Mouse (Mus musculus) B cell, adult 2 months (primary cell): ENCODE measurements around the gene Schip1.

Experiments
- DNase-seq, 2 experiments: peaks; one replicate each; pipeline ENCODE4 v3.0.0; 2022

The Schip1 gene

DNA sequence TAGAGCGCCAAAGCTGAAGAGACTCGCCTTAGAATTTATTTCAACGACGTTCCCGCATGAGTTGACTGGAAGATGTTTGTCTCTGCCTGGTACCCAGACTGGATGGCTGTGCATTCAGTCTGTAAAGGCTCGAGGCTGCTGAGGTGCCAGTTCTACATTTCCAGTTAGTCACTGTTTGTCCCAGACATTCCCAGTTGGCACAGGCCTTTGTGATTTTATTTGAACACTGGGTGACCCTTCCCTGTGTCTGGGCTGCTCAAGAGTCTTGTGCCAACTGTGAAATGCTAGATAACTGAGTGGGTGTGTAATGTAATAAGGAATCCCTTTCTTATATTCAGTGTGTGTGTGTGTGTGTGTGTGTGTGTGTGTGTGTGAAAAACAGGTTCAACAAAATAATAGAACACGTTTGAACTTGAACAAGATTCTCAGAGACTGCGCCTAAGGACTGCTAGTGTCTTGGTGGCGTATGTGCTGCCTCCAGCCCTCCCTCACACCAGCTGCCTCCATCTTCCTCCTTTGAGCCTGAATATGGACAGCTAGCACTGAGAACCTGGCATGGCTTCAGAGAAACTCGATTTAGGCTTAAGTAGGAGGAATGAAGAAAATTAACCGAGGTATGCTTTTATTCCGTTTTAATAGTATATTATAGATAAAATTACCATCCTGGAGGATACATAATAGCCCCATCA is 451.9 kb downstream of the Schip1 start:
- DNase-seq, result no peak

- no peak for DNase-seq
Observed at GRCm38 (mm10) chr3:68517236-68517635, 452.6 kb downstream of the Schip1 start.

DNA sequence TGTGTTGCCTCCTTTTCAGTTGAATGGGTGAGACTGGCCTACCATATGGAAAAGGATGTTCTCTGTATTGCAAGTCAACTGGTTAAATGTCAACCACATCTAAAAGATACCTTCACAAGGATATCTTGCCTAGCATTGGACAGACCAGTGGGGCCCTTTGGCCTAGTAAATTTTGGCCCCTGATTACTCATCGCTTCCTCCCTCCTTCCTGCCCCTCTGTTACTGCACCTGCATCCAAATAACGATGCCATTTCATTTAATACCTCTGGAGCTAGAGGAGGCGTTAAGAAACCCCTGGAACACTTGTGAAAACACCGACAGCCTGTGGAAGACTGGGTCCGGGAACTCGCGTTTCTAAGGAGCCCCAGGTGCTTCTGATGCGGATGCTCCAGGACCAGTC is 453.4 kb downstream of the Schip1 start:
- no peak for DNase-seq

GRCm38 (mm10) chr3:68518586-68518985 is 454.0 kb downstream of the Schip1 start:
- no peak for DNase-seq

DNA sequence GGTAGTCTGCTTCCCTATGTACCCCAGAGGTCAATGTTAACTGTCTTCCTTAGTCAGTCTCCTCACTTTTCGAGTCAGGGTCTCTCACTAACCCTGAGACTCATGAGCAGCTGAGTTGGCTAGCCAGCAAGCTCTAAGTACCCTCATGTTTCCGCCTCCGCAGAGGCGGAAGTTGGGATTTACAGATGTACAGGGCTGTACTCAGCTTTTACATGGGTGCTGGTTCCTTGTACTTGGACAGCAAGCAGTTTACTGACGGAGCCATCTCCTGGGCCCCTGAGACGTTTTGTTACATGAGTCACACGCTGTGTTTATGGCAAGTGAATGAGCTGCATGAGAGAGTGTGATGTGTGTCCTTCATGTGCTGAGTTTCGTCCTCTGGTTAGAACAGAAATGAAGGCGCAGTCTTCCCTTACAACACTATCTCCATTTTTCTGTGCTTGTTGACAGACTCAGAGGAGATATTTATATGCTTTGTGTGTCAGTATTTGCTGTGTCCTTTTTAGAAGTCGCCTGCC is 460.8 kb downstream of the Schip1 start:
- DNase-seq, result no peak

- DNase-seq, result no peak
Observed at GRCm38 (mm10) chr3:68526416-68526815, 461.8 kb downstream of the Schip1 start.

GRCm38 (mm10) chr3:68527182-68527581 is 462.6 kb downstream of the Schip1 start:
- DNase-seq, result no peak

- no peak for DNase-seq
Observed at GRCm38 (mm10) chr3:68531908-68532307, 467.3 kb downstream of the Schip1 start.

- DNase-seq, result no peak
Observed at GRCm38 (mm10) chr3:68534571-68535051, 470.0 kb downstream of the Schip1 start.

DNA sequence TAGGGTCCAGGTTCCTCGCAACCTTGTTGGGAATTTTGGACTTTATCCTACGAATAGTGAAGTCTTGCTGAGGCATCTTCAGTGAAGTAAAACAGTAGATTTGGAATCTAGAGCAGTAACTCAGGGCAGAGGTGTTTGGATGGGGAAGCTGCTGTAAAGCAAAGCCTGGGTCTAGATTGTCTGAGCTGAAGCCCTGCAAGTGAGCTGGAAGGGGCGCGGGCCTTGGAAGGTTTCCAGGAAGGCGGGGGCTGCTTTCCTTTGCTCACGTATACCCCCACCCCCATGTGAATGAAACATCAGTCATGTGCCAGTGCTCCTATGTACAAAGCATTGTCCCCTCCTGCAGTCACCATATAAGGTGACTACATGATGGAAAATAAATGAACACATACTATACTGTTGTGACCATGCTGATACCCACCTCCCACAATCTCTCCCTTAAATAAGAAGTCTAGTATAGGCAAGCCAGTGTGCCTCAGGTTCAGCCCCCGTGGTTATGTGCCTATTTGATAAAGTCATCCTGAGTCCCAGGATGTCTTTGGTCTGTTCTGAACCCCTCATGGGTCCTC is 470.6 kb downstream of the Schip1 start:
- no peak for DNase-seq

GRCm38 (mm10) chr3:68536071-68536470 is 471.5 kb downstream of the Schip1 start:
- DNase-seq, result no peak

- DNase-seq, result no peak
Observed at GRCm38 (mm10) chr3:68541688-68542087, 477.1 kb downstream of the Schip1 start.

DNA sequence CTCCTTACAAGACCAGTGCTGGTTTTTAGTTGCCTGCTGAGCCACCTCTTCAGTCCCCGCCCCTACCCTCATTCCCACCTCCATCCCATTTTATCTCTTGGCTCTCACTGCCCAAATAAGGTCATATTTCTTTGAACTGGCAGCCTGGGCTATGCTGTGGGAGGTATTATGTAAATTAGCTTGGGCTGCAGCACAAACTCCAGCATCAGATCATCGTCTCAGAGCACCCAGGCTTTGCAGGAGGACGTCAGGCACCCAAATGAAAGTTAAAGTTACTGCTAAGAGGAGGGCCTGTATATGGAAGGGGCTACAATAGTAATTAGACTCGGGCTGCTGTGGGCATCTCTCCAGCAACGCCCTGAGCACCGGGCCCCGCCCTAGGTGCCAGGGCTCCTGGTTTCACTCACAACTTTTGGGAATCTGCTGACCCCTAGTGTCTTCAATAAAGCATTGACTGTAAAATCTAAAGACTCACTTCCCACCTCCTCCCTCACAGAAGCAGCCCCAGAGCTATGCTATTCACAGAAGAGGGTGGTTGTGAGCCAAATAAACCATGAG is 478.4 kb downstream of the Schip1 start:
- DNase-seq, result peak; percentile 8 to 19

DNA sequence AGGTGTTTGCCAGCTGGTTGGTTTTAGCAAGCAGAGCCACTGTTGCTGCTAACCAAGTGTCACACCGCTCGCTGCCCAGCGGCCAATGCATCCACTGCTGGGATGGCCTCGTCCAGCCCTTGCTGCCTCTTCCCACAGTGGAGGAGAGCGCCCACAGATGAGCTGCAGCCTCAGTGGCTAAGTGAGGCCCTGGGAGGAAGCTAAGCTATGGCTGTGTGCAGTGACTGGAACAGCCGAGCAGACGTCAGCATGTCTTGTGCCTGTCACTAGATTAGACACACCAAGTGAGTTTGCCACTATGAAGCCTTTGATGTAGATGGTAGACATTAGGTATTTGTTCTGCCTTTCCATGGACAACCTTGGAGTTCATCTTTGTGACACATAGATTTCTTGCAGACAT is 480.2 kb downstream of the Schip1 start:
- DNase-seq, result no peak

- DNase-seq, result no peak
Observed at GRCm38 (mm10) chr3:68545898-68546297, 481.3 kb downstream of the Schip1 start.

DNA sequence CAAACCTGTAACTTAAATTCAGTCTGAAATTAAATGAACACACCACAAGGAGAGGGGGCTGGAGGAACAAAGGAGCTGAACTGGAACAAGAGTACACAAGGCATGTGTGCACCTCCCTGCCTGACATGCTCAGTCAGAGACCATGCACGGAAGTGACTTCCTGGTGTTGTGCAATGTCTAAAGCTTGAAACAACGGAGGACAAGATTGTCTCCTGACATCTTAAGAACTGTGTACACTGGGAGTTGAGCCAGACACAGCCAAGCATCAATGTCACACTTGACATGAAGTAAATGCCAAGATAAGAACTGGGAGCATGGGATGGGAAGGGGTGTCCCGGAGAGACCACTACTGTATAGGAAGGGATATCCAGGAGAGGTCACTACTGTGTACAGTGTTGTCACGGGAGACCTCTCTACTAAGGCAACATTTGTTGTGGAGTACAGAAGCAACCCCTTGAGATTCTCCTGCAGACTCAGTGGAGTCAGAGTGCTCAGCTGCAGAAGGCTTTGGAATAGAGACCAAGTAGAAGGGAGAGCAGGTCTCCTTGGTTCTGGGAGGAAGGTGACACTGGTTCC is 490.6 kb downstream of the Schip1 start:
- no peak for DNase-seq

GRCm38 (mm10) chr3:68556891-68557290 is 492.3 kb downstream of the Schip1 start:
- no peak for DNase-seq

- DNase-seq, result no peak
Observed at GRCm38 (mm10) chr3:68558744-68559143, 494.1 kb downstream of the Schip1 start.

DNA sequence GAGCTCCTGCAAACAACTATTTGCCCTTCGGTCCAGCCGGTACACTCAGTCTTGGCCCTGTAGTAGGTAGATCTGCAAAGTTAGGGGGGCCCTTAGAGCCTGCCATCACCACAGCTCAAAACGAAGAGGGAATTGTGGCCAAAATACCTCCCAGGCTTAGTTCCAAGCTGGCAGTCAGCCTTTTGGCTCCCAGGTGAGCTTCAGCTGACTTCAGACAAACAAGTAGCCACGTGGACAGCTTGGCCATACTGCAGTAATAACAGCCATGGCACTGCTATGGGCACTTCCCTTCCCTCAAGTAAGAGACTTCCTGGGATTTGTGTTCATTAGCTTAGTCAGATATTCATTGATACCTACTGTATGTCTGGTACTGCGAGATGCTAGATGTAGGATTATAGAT is 495.5 kb downstream of the Schip1 start:
- no peak for DNase-seq

GRCm38 (mm10) chr3:68562838-68563237 is 498.2 kb downstream of the Schip1 start:
- no peak for DNase-seq

DNA sequence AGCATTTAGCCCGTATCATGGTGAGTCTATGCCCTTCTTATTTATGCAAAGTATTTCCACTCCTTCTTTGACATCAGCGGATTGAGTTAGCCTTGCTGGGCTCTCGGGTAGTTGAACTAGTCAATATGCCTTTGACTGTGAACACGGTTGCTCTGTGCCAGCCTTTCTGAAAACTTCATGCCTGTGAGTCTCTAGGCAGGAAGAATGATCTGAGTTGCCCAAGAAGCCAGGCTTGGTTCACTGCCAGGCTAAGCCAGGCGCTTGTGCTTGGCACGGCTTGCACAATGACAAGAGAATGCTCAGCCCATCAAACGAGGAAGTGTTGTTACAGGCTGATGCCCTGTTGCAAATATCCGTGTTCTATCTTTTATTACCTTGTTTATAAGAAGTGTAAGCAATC is 499.3 kb downstream of the Schip1 start:
- DNase-seq, result no peak

DNA sequence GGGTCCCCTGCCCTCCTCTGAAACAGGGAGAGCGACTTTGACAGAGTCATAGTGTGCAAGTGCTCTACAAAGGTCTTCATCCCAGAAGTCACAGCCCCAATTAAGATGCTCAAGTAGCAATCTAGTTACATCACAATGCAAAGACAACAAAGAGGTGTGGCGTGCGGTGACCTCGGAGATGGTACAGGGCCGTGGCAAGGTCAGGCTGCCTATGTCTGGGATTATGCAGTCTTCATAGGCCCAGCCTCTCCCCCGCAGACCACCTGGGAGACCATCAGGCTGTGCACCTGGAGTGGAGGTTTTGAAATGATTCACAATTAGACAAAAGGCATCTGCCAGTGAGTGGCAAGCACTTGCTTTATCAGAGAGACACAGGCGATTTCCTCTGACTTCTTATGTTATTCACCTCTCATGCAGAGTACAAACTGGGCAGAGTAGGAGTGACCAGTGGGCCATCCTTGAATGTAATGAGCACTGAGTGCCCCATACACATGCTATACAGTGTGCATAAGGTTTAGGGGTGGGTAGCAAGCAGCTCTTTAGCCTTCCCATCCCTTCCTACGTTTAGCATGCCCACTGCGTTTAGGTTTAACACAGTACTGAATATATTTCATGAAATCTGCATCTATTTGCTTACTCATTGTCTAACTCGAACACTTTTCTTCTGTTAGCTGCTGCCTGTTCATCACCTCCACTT is 500.5 kb downstream of the Schip1 start:
- DNase-seq, result no peak

DNA sequence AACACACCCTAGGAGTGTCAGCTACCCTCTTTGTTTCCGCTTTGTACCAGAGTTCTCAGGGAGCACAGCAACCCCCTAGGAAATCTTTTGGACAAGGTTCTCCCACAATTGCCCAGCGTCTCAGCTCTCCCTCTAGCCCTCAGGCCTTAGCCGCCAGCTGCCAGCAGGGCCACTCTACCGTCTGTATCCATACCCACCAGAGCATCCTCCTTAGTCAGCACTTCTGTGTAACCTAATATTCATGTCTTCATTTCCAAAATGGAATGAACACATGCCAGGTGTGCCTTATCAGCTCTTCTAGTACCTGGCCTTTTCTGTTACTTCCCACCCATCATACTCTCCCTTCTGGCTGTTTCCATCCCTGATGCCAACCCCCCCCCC is 501.1 kb downstream of the Schip1 start:
- DNase-seq, result no peak
